Comparison of ENCODE assay signal across 10 mouse cellular contexts in the genomic region with DNA sequence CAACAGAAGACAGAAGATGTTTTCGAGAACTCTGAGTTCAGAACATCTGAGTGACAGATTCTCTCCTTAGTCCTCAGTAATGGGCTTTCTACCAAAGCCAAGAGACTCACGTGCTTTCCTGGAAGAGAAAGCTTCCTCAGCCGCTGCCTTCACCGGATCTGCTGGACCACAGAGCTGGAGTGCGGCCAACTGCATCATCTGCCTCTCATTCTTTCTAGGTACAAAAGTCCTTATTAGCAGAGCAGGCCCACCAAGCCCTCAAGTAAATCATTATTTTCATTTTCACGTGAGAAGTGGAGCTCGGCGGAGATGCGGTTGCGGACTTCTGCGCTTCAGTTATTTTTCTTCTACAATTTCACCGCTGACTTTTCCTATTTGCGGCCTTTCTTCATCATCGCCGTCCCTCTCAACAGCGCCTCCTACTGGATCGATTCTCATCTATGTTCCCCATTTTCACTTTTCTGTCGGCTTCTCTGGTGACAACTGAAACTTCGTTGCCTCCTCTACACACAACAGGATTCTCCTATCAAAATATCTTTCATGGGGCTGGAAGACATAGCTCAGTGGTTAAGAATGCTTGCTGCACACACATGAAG.
DNase-seq lines count a peak whose midpoint lies in the region; ATAC-seq and TF ChIP-seq lines count a peak whose summit lies in the region.
"Had no signal": no experiment of that assay in that cellular context is flagged by ENCODE, and none has a peak within 500 bp of the region (broad histone marks: within the 10 kb centered on the region; RNA-seq: fewer than 3 reads in every experiment).

No protein-coding gene starts in this region.

- WGBS in hindbrain, postnatal 0 days, result 74% methylated on average over 19 of the region's 19 CpGs
- WGBS in hindbrain, embryonic 12.5 days, result 78% methylated on average over 19 of the region's 19 CpGs
- WGBS in kidney, postnatal 0 days, result 68% methylated on average over 19 of the region's 19 CpGs
- 66% methylated on average over 19 of the region's 19 CpGs for WGBS in heart, embryonic 12.5 days

- H3K4me2 ChIP-seq in hindbrain, postnatal 0 days (ENCODE audit: low read depth, low read length), result no peak overlapping the region
- no peak overlapping the region for H3K4me2 ChIP-seq in hindbrain, embryonic 12.5 days (replicated peaks)
- no peak overlapping the region for H3K4me2 ChIP-seq in kidney, postnatal 0 days (ENCODE audit: low read length)
- H3K4me2 ChIP-seq in heart, embryonic 12.5 days, result no peak overlapping the region
- H3K4me2 ChIP-seq: hindbrain, embryonic 13.5 days; liver, embryonic 13.5 days had no signal

- no peaks in the 10 kb centered on the region for H3K9me3 ChIP-seq in hindbrain, postnatal 0 days (ENCODE audit: low read length)
- H3K9me3 ChIP-seq in hindbrain, embryonic 12.5 days (replicated peaks), result no peaks in the 10 kb centered on the region
- no peaks in the 10 kb centered on the region for H3K9me3 ChIP-seq in kidney, postnatal 0 days (replicated peaks; ENCODE audit: low read length)
- H3K9me3 ChIP-seq in heart, embryonic 12.5 days (replicated peaks), result no peaks in the 10 kb centered on the region
- H3K9me3 ChIP-seq: hindbrain, embryonic 13.5 days; liver, embryonic 13.5 days had no signal

- ATAC-seq in hindbrain, postnatal 0 days, result no peak
- ATAC-seq in hindbrain, embryonic 12.5 days (ENCODE audit: low FRiP score), result no peak
- ATAC-seq in kidney, postnatal 0 days (replicated peaks; ENCODE audit: low FRiP score, low read depth), result 0 out of 2 replicates have a peak, but pooled peaks have one; percentile 25
- no peak for ATAC-seq in heart, embryonic 12.5 days (ENCODE audit: insufficient number of reproducible peaks, low FRiP score)

- H3K27me3 ChIP-seq in hindbrain, postnatal 0 days (ENCODE audit: insufficient read depth, low read length), result no peaks in the 10 kb centered on the region
- H3K27me3 ChIP-seq in hindbrain, embryonic 12.5 days, result peaks cover 6% of the 10 kb centered on the region
- 0 out of 2 replicates have a peak, but pooled peaks cover 3% of the 10 kb centered on the region for H3K27me3 ChIP-seq in kidney, postnatal 0 days (ENCODE audit: insufficient read depth, low read length)
- H3K27me3 ChIP-seq in heart, embryonic 12.5 days (replicated peaks), result 0 out of 2 replicates have a peak, but pooled peaks cover 2% of the 10 kb centered on the region
- H3K27me3 ChIP-seq: liver, embryonic 13.5 days had no signal

- no peak overlapping the region for H3K4me3 ChIP-seq in hindbrain, postnatal 0 days (ENCODE audit: low read length)
- no peak overlapping the region for H3K4me3 ChIP-seq in hindbrain, embryonic 12.5 days
- no peak overlapping the region for H3K4me3 ChIP-seq in kidney, postnatal 0 days (replicated peaks; ENCODE audit: low read depth, low read length)
- no peak overlapping the region for H3K4me3 ChIP-seq in heart, embryonic 12.5 days
- H3K4me3 ChIP-seq: hindbrain, embryonic 13.5 days; liver, embryonic 13.5 days had no signal

- no peaks in the 10 kb centered on the region for H3K4me1 ChIP-seq in hindbrain, postnatal 0 days (ENCODE audit: insufficient read depth, low read length)
- no peaks in the 10 kb centered on the region for H3K4me1 ChIP-seq in hindbrain, embryonic 12.5 days
- no peaks in the 10 kb centered on the region for H3K4me1 ChIP-seq in kidney, postnatal 0 days (replicated peaks; ENCODE audit: insufficient read depth, low read length)
- 0 out of 2 replicates have a peak, but pooled peaks cover 12% of the 10 kb centered on the region for H3K4me1 ChIP-seq in heart, embryonic 12.5 days (replicated peaks)
- H3K4me1 ChIP-seq: hindbrain, embryonic 13.5 days; liver, embryonic 13.5 days had no signal

- H3K9ac ChIP-seq in hindbrain, postnatal 0 days (replicated peaks; ENCODE audit: low read length), result no peak overlapping the region
- H3K9ac ChIP-seq in hindbrain, embryonic 12.5 days, result no peak overlapping the region
- H3K9ac ChIP-seq in kidney, postnatal 0 days (ENCODE audit: low read depth, low read length), result no peak overlapping the region
- H3K9ac ChIP-seq in heart, embryonic 12.5 days, result no peak overlapping the region
- H3K9ac ChIP-seq: hindbrain, embryonic 13.5 days; liver, embryonic 13.5 days had no signal

- no peaks in the 10 kb centered on the region for H3K36me3 ChIP-seq in hindbrain, postnatal 0 days (ENCODE audit: insufficient read depth, low read length)
- H3K36me3 ChIP-seq in hindbrain, embryonic 12.5 days, result no peaks in the 10 kb centered on the region
- no peaks in the 10 kb centered on the region for H3K36me3 ChIP-seq in kidney, postnatal 0 days (ENCODE audit: insufficient read depth, low read length)
- H3K36me3 ChIP-seq in heart, embryonic 12.5 days, result no peaks in the 10 kb centered on the region
- H3K36me3 ChIP-seq: hindbrain, embryonic 13.5 days; liver, embryonic 13.5 days had no signal

- 0 out of 2 replicates have a peak, but pooled peaks have one; percentile 20 for TF ChIP-seq CTCF in hindbrain, postnatal 0 days (IDR thresholded peaks at IDR 0.05; ENCODE audit: low read depth)
- peak; percentile 61 for TF ChIP-seq CTCF in kidney, postnatal 0 days (IDR thresholded peaks at IDR 0.05; ENCODE audit: low read depth)

- intact Hi-C loops in left cerebral cortex, postnatal 25 days (cut with DNase I), result no loop called here

- DNase-seq in hindbrain, postnatal 0 days (ENCODE audit: low spot score), result no peak
- DNase-seq in 3T3-L1 (ENCODE audit: low read depth, low spot score) (peak; percentile 11), ES-CJ7 (ENCODE audit: low read depth, low spot score) (peak; percentile 65)
- DNase-seq in kidney, postnatal 0 days (ENCODE audit: low spot score), result peak; percentile 31
- no peak for DNase-seq in urinary bladder, postnatal 25 days (ENCODE audit: low spot score)
- no peak for DNase-seq in left cerebral cortex, postnatal 25 days (ENCODE audit: low spot score in 2 of 2)
- DNase-seq: liver, embryonic 13.5 days had no signal

- no peak overlapping the region for H3K27ac ChIP-seq in hindbrain, postnatal 0 days
- H3K27ac ChIP-seq in hindbrain, embryonic 12.5 days, result no peak overlapping the region
- H3K27ac ChIP-seq in kidney, postnatal 0 days, result no peak overlapping the region
- no peak overlapping the region for H3K27ac ChIP-seq in heart, embryonic 12.5 days (ENCODE audit: poor library complexity, severe bottlenecking)
- H3K27ac ChIP-seq: hindbrain, embryonic 13.5 days; liver, embryonic 13.5 days had no signal

Comparison
In these comparisons a context has a peak if more than half of its experiments do, and no peak if none do; other contexts are left out.
1. DNase-seq: peak in 3T3-L1 (single experiment), ES-CJ7 (single experiment) and kidney, postnatal 0 days (single experiment); none in hindbrain, postnatal 0 days (single experiment), urinary bladder, postnatal 25 days (single experiment) and left cerebral cortex, postnatal 25 days (0 of 2).